Mouse (Mus musculus): ENCODE measurements around the gene Akr1d1. TPM values are rescaled to one million over a fixed set of nuclear protein-coding genes. Genes with fewer than 3 reads are reported as not detected.

The Akr1d1 gene
- polyA plus RNA-seq, 1 experiment from 2014 or later = 0.26 TPM

- ATAC-seq (replicated peaks; ENCODE audit: low FRiP score, low TSS enrichment, low read depth) = 0 out of 2 replicates have a peak, but pooled peaks have one; percentile 40
- Histone ChIP-seq H3K9ac (ENCODE audit: low read length) (no peak overlapping the region), H3K4me2 (ENCODE audit: low read length) (no peak overlapping the region)
Measured at GRCm38 (mm10) chr6:37617431-37618011, 87.5 kb downstream of the Akr1d1 start.

More at GRCm38 (mm10) chr6:37617431-37618011, 87.5 kb downstream of the Akr1d1 start:
- Histone ChIP-seq H3K9me3 (ENCODE audit: control insufficient read depth, low read length) (no peaks in the 10 kb centered on the region), H3K27me3 (replicated peaks; ENCODE audit: control insufficient read depth, insufficient read depth, low read length) (no peaks in the 10 kb centered on the region), H3K4me3 (ENCODE audit: low read depth, low read length) (no peak overlapping the region), H3K27ac (ENCODE audit: low read depth) (no peak overlapping the region), H3K4me1 (replicated peaks; ENCODE audit: control insufficient read depth, insufficient read depth, low read length) (peaks cover 6% of the 10 kb centered on the region; the same call in 1 of the 2 replicates), H3K36me3 (ENCODE audit: control insufficient read depth, insufficient read depth, low read length) (no peaks in the 10 kb centered on the region)
- no peak for DNase-seq (ENCODE audit: low spot score)
- WGBS = 39% methylated on average over 10 of the region's 10 CpGs

Other genes starting within 250 kb of the Akr1d1 start
- gene Dgki, start 230.0 kb upstream of the Akr1d1 start, polyA plus RNA-seq (2014; fragmentation: Nextera tagmentation; extraction: Ambion mirVana) = 0.92 and 1.3 TPM in 2 replicates
- gene Creb3l2, start 88.0 kb upstream of the Akr1d1 start, polyA plus RNA-seq (2014; fragmentation: Nextera tagmentation; extraction: Ambion mirVana) = 22.9 and 23.9 TPM in 2 replicates